ENCODE assay signal across 26 mouse cellular contexts in the genomic region with DNA sequence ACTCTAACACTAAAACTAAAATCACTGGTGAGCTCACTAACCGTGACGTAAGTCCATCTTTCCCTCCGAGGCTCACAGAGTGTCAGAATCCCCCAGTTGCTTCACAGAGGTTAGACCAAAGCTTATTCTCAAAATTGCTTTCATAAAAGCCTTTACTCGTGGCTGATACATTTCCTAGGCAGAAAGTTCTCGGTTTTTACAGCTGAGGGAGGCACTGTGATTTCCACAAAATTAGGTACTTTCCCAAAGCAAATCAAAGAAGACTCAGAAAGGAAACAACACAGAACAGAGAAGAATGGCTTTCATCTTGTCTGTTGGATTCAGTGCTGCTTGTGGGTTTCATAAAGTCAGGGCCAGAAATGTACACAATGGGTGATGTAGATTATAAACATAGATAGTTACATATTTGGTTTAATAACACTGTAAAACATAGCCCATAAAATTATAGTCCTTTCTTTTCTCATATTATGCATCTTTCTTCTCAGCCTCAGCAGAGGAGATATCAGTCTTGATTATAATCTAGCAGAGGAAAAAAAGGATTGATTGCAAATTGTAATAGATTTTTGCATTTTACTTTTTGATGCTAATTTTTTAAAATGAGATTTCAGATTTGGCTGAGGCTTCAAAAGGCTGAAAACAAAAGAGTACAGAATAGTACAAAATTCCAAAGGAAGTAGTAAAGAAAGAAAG. TPM values are rescaled to one million over a fixed set of nuclear protein-coding genes. Genes with fewer than 3 reads are reported as not detected.
DNase-seq lines count a peak whose midpoint lies in the region; ATAC-seq and TF ChIP-seq lines count a peak whose summit lies in the region.
"Had no signal": no experiment of that assay in that cellular context is flagged by ENCODE, and none has a peak within 500 bp of the region (broad histone marks: within the 10 kb centered on the region; RNA-seq: fewer than 3 reads in every experiment).

No protein-coding gene starts in this region.

- in situ Hi-C loops in CH12.LX (cut with MboI; ENCODE audit: low pct_ligation_motif_present, low pct_unique_long_range_greater_than_20kb, low sequenced_read_pairs): no loop called here

- no peak for TF ChIP-seq POLR2A in CH12.LX (IDR thresholded peaks at IDR 0.05; ENCODE audit: low read depth, low read length)

- H3K27me3 ChIP-seq in liver, postnatal 0 days (ENCODE audit: insufficient read depth, low read length): no peaks in the 10 kb centered on the region
- H3K27me3 ChIP-seq in liver, embryonic 12.5 days (replicated peaks): no peaks in the 10 kb centered on the region
- H3K27me3 ChIP-seq in CH12.LX (replicated peaks): no peaks in the 10 kb centered on the region
- no peaks in the 10 kb centered on the region for H3K27me3 ChIP-seq in splenic B cell, adult 2 months (ENCODE audit: control insufficient read depth, insufficient read depth, low read length, poor library complexity, severe bottlenecking)
- no peaks in the 10 kb centered on the region for H3K27me3 ChIP-seq in midbrain, postnatal 0 days (ENCODE audit: insufficient read depth, low read length)
- no peaks in the 10 kb centered on the region for H3K27me3 ChIP-seq in forebrain, embryonic 16.5 days (replicated peaks; ENCODE audit: control insufficient read depth, insufficient read depth, low read length)
- H3K27me3 ChIP-seq: embryonic facial prominence, embryonic 13.5 days; forebrain, embryonic 12.5 days; heart, embryonic 15.5 days; Patski had no signal

- no peaks in the 10 kb centered on the region for H3K79me2 ChIP-seq in CH12.LX (replicated peaks; ENCODE audit: control insufficient read depth, extremely low read depth, insufficient read depth, poor library complexity, severe bottlenecking)

- H3K4me1 ChIP-seq in liver, postnatal 0 days (ENCODE audit: insufficient read depth): no peaks in the 10 kb centered on the region
- H3K4me1 ChIP-seq in liver, embryonic 12.5 days: no peaks in the 10 kb centered on the region
- H3K4me1 ChIP-seq in CH12.LX (ENCODE audit: control insufficient read depth in 1 of 2, insufficient read depth in 2 of 2): peaks cover 35 to 73% of the 10 kb centered on the region in 2 experiments
- peaks cover 10% of the 10 kb centered on the region; the same call in 1 of the 2 replicates for H3K4me1 ChIP-seq in midbrain, postnatal 0 days (ENCODE audit: insufficient read depth, low read length)
- peaks cover 9% of the 10 kb centered on the region for H3K4me1 ChIP-seq in forebrain, embryonic 16.5 days (replicated peaks; ENCODE audit: control insufficient read depth, insufficient read depth, low read length)
- H3K4me1 ChIP-seq: heart, embryonic 15.5 days had no signal

- H3K9me3 ChIP-seq in liver, postnatal 0 days (ENCODE audit: low read length): no peaks in the 10 kb centered on the region
- H3K9me3 ChIP-seq in liver, embryonic 12.5 days (replicated peaks): no peaks in the 10 kb centered on the region
- H3K9me3 ChIP-seq in CH12.LX (replicated peaks; ENCODE audit: low read length): no peaks in the 10 kb centered on the region
- no peaks in the 10 kb centered on the region for H3K9me3 ChIP-seq in midbrain, postnatal 0 days (ENCODE audit: low read length)
- no peaks in the 10 kb centered on the region for H3K9me3 ChIP-seq in forebrain, embryonic 16.5 days (ENCODE audit: control insufficient read depth, low read length)
- H3K9me3 ChIP-seq: embryonic facial prominence, embryonic 13.5 days; forebrain, embryonic 12.5 days; heart, embryonic 15.5 days; hindbrain, embryonic 10.5 days had no signal

- ATAC-seq in liver, postnatal 0 days: no peak
- no peak for ATAC-seq in liver, embryonic 12.5 days
- ATAC-seq in midbrain, postnatal 0 days (ENCODE audit: low FRiP score): no peak
- no peak for ATAC-seq in forebrain, embryonic 16.5 days
- ATAC-seq: forebrain, postnatal 0 days; intestine, postnatal 0 days; Patski had no signal

- dilution Hi-C loops in CH12.LX (cut with MboI; ENCODE audit: extremely low pct_ligation_motif_present, extremely low pct_unique_long_range_greater_than_20kb, low sequenced_read_pairs): no loop called here

- 69% methylated on average over 5 of the region's 5 CpGs for WGBS in liver, postnatal 0 days (ENCODE audit: insufficient replicate concordance)
- 61% methylated on average over 5 of the region's 5 CpGs for WGBS in liver, embryonic 12.5 days (ENCODE audit: insufficient replicate concordance)
- WGBS in midbrain, postnatal 0 days: 61% methylated on average over 5 of the region's 5 CpGs
- WGBS in forebrain, embryonic 16.5 days: 68% methylated on average over 5 of the region's 5 CpGs

- no peak; the same call in none of the 2 replicates for TF ChIP-seq RAD21 in CH12.LX (IDR thresholded peaks at IDR 0.05; ENCODE audit: low read depth, low read length)

- H3K4me3 ChIP-seq in liver, postnatal 0 days (ENCODE audit: low read depth, low read length): no peak overlapping the region
- no peak overlapping the region for H3K4me3 ChIP-seq in liver, embryonic 12.5 days
- peak overlapping the region in 2 of 3 experiments; percentile 9 to 42 for H3K4me3 ChIP-seq in CH12.LX (replicated peaks in 1 of 3; ENCODE audit: low read depth in 2 of 3, low read length in 2 of 3, poor library complexity in 1 of 3)
- no peak overlapping the region for H3K4me3 ChIP-seq in midbrain, postnatal 0 days (ENCODE audit: low read depth, low read length)
- H3K4me3 ChIP-seq in forebrain, embryonic 16.5 days (replicated peaks; ENCODE audit: low read length): no peak overlapping the region
- H3K4me3 ChIP-seq: embryonic facial prominence, embryonic 13.5 days; forebrain, embryonic 12.5 days; heart, embryonic 15.5 days; hindbrain, embryonic 10.5 days had no signal

- TF ChIP-seq EP300 in liver, postnatal 0 days (IDR thresholded peaks at IDR 0.05; ENCODE audit: low read depth): no peak
- TF ChIP-seq EP300 in CH12.LX (IDR thresholded peaks at IDR 0.05; ENCODE audit: low read length): peak; percentile 70

- no peak overlapping the region for H3K4me2 ChIP-seq in liver, postnatal 0 days (ENCODE audit: low read depth, low read length)
- no peak overlapping the region for H3K4me2 ChIP-seq in liver, embryonic 12.5 days
- peak overlapping the region; percentile 66; the same call in 1 of the 2 replicates for H3K4me2 ChIP-seq in CH12.LX (ENCODE audit: insufficient read depth, low read depth, poor library complexity, severe bottlenecking)
- H3K4me2 ChIP-seq in midbrain, postnatal 0 days (ENCODE audit: low read depth, low read length, poor library complexity, severe bottlenecking): no peak overlapping the region
- H3K4me2 ChIP-seq in forebrain, embryonic 16.5 days (ENCODE audit: low read length): no peak overlapping the region
- H3K4me2 ChIP-seq: embryonic facial prominence, embryonic 13.5 days; forebrain, embryonic 12.5 days; heart, embryonic 11.5 days; heart, embryonic 15.5 days; hindbrain, embryonic 14.5 days had no signal

- TF ChIP-seq CTCF in liver, postnatal 0 days (IDR thresholded peaks at IDR 0.05; ENCODE audit: low read depth): no peak
- TF ChIP-seq CTCF in CH12.LX (conservative IDR thresholded peaks at IDR 0.05 in 1 of 2, IDR thresholded peaks at IDR 0.05 in 1 of 2; ENCODE audit: low read depth in 2 of 2, low read length in 2 of 2): no peak
- TF ChIP-seq CTCF in midbrain, postnatal 0 days (IDR thresholded peaks at IDR 0.05): no peak

- no peak overlapping the region for H3K9ac ChIP-seq in liver, postnatal 0 days (replicated peaks)
- H3K9ac ChIP-seq in liver, embryonic 12.5 days: no peak overlapping the region
- H3K9ac ChIP-seq in CH12.LX (ENCODE audit: insufficient read depth, low read depth): peak overlapping the region; percentile 61
- H3K9ac ChIP-seq in midbrain, postnatal 0 days (replicated peaks; ENCODE audit: low read length, poor library complexity, severe bottlenecking): no peak overlapping the region
- H3K9ac ChIP-seq in forebrain, embryonic 16.5 days (replicated peaks; ENCODE audit: low read depth, low read length): no peak overlapping the region
- H3K9ac ChIP-seq: embryonic facial prominence, embryonic 13.5 days; forebrain, embryonic 12.5 days; forebrain, postnatal 0 days; heart, embryonic 15.5 days; hindbrain, embryonic 14.5 days had no signal

- no peak for DNase-seq in liver, postnatal 0 days
- peak; percentile 53 for DNase-seq in CH12.LX (ENCODE audit: extremely low read depth)
- peak; percentile 53 for DNase-seq in induced T-regulatory cell, adult 2 months (ENCODE audit: low read depth)
- peak; percentile 4 for DNase-seq in splenic B cell, adult 2 months (ENCODE audit: low read depth, low spot score)
- no peak for DNase-seq in midbrain, postnatal 0 days (ENCODE audit: low spot score)
- DNase-seq in cerebellum, postnatal 36 days: no peak
- DNase-seq: adrenal gland, adult 8-10 months; adrenal gland, postnatal 36 days; cerebellum, adult 11 months; cerebellum, adult 8-10 months; cerebellum, postnatal 14 days; forebrain, postnatal 0 days; gastrocnemius, postnatal 36 days; heart, postnatal 14 days had no signal

- peak overlapping the region; percentile 53; the same call in 1 of the 2 replicates for H3K27ac ChIP-seq in liver, postnatal 0 days (ENCODE audit: low read depth)
- no peak overlapping the region for H3K27ac ChIP-seq in liver, embryonic 12.5 days
- H3K27ac ChIP-seq in CH12.LX (ENCODE audit: insufficient read depth, low read depth): peak overlapping the region; percentile 96
- no peak overlapping the region for H3K27ac ChIP-seq in midbrain, postnatal 0 days (ENCODE audit: low read depth, low read length)
- no peak overlapping the region for H3K27ac ChIP-seq in forebrain, embryonic 16.5 days (ENCODE audit: low read length)
- H3K27ac ChIP-seq: embryonic facial prominence, embryonic 13.5 days; forebrain, embryonic 12.5 days; heart, embryonic 15.5 days; hindbrain, embryonic 14.5 days had no signal

- H3K36me3 ChIP-seq in liver, postnatal 0 days (replicated peaks; ENCODE audit: insufficient read depth, low read length): no peaks in the 10 kb centered on the region
- H3K36me3 ChIP-seq in liver, embryonic 12.5 days: no peaks in the 10 kb centered on the region
- no peaks in the 10 kb centered on the region for H3K36me3 ChIP-seq in CH12.LX (replicated peaks in 1 of 2; ENCODE audit: control insufficient read depth in 1 of 2, insufficient read depth in 1 of 2, low read length in 1 of 2)
- no peaks in the 10 kb centered on the region for H3K36me3 ChIP-seq in splenic B cell, adult 2 months (ENCODE audit: control insufficient read depth, insufficient read depth, low read length, poor library complexity, severe bottlenecking)
- no peaks in the 10 kb centered on the region for H3K36me3 ChIP-seq in midbrain, postnatal 0 days (ENCODE audit: insufficient read depth, low read length)
- H3K36me3 ChIP-seq in forebrain, embryonic 16.5 days (ENCODE audit: control insufficient read depth, insufficient read depth): no peaks in the 10 kb centered on the region
- H3K36me3 ChIP-seq: embryonic facial prominence, embryonic 13.5 days; forebrain, embryonic 12.5 days; heart, embryonic 15.5 days; hindbrain, embryonic 10.5 days had no signal

RNA-seq across cellular contexts. Expression of a gene that starts 47.8 kb away (rescaled TPM):
- polyA plus RNA-seq in liver, postnatal 0 days (2015; fragmentation: Nextera tagmentation; extraction: Ambion mirVana): 0.85 and 1.5 TPM in 2 replicates
- polyA plus RNA-seq in liver, embryonic 12.5 days (2016; fragmentation: Nextera tagmentation; extraction: Ambion mirVana): 1.2 TPM in 2 replicates
- 0.04 and 0.08 TPM in 2 replicates for total RNA-seq in CH12.LX (2012; rRNA removed)
- total RNA-seq in CH12.LX (2014; rRNA removed): not detected in 2 replicates
- 0.17 TPM in 1 of 2 replicates, not detected in the other for polyA plus RNA-seq in CH12.LX (2012; ENCODE audit: insufficient read length, low read depth)
- total RNA-seq in midbrain, postnatal 0 days (2014; rRNA removed): 1,958 and 2,696 TPM in 2 replicates
- polyA plus RNA-seq in midbrain, postnatal 0 days (2015; fragmentation: Nextera tagmentation; extraction: Ambion mirVana): 3,970 and 4,135 TPM in 2 replicates
- polyA plus RNA-seq in forebrain, embryonic 16.5 days (2015; fragmentation: Nextera tagmentation; extraction: Ambion mirVana): 2,125 and 2,513 TPM in 2 replicates
- total RNA-seq: MEL had no signal
- polyA plus RNA-seq: C2C12 had no signal

Comparison
In these comparisons a context has a peak if more than half of its experiments do, and no peak if none do; other contexts are left out.
1. H3K27ac ChIP-seq: peak in liver, postnatal 0 days (single experiment) and CH12.LX (single experiment); none in liver, embryonic 12.5 days (single experiment), midbrain, postnatal 0 days (single experiment) and forebrain, embryonic 16.5 days (single experiment).
2. DNase-seq: peak in CH12.LX (single experiment), induced T-regulatory cell, adult 2 months (single experiment) and splenic B cell, adult 2 months (single experiment); none in liver, postnatal 0 days (single experiment), midbrain, postnatal 0 days (single experiment) and cerebellum, postnatal 36 days (0 of 2).
3. H3K4me3 ChIP-seq: peak in CH12.LX (2 of 3); none in liver, postnatal 0 days (single experiment), liver, embryonic 12.5 days (single experiment), midbrain, postnatal 0 days (single experiment) and forebrain, embryonic 16.5 days (single experiment).
4. RNA of a gene that starts 47.8 kb away (polyA plus RNA-seq): 3,970 to 4,135 TPM in midbrain, postnatal 0 days and 2,125 to 2,513 TPM in forebrain, embryonic 16.5 days; 0.85 to 1.5 TPM in liver, postnatal 0 days, 1.2 TPM in liver, embryonic 12.5 days and 0.17 TPM in CH12.LX; every median in the first group is over 100 times any median in the second.